Mouse (Mus musculus): Measurements from ENCODE around the gene Ahcy. TPM values are rescaled to one million over a fixed set of nuclear protein-coding genes. Genes with fewer than 3 reads are reported as not detected.
A peak's percentile ranks its signal among the peaks of the same experiment; 100 is the strongest.

The Ahcy gene
- polyA plus RNA-seq, 1 experiment from 2014 or later: 224 TPM

GRCm38 (mm10) chr2:155088264-155088663 lies 14.0 kb upstream of the Ahcy start:
- DNase-seq (no peak), ATAC-seq (no peak)
- TF ChIP-seq EP300 (IDR thresholded peaks at IDR 0.05; ENCODE audit: low read depth): no peak
- TF ChIP-seq CTCF (IDR thresholded peaks at IDR 0.05; ENCODE audit: low read depth): no peak
- Histone ChIP-seq H3K27ac (ENCODE audit: low read depth) (no peak overlapping the region), H3K27me3 (ENCODE audit: insufficient read depth, low read length) (no peaks in the 10 kb centered on the region), H3K9me3 (ENCODE audit: low read length) (no peaks in the 10 kb centered on the region), H3K4me1 (ENCODE audit: insufficient read depth) (peaks cover 28% of the 10 kb centered on the region), H3K4me2 (ENCODE audit: low read depth, low read length) (no peak overlapping the region), H3K4me3 (ENCODE audit: low read depth, low read length) (no peak overlapping the region), H3K36me3 (replicated peaks; ENCODE audit: insufficient read depth, low read length) (no peaks in the 10 kb centered on the region), H3K9ac (replicated peaks) (no peak overlapping the region)
- 35% methylated on average over 6 of the region's 6 CpGs for WGBS (ENCODE audit: insufficient replicate concordance)

- no peak for TF ChIP-seq EP300 (IDR thresholded peaks at IDR 0.05; ENCODE audit: low read depth)
- TF ChIP-seq CTCF (IDR thresholded peaks at IDR 0.05; ENCODE audit: low read depth): no peak
- WGBS (ENCODE audit: insufficient replicate concordance): 85% methylated on average over 5 of the region's 5 CpGs
- Histone ChIP-seq H3K4me2 (ENCODE audit: low read depth, low read length) (no peak overlapping the region), H3K4me1 (ENCODE audit: insufficient read depth) (peaks cover 15% of the 10 kb centered on the region), H3K4me3 (ENCODE audit: low read depth, low read length) (no peak overlapping the region), H3K27ac (ENCODE audit: low read depth) (no peak overlapping the region), H3K27me3 (ENCODE audit: insufficient read depth, low read length) (no peaks in the 10 kb centered on the region), H3K9ac (replicated peaks) (no peak overlapping the region), H3K9me3 (ENCODE audit: low read length) (no peaks in the 10 kb centered on the region), H3K36me3 (replicated peaks; ENCODE audit: insufficient read depth, low read length) (no peaks in the 10 kb centered on the region)
- DNase-seq (no peak), ATAC-seq (no peak)
Measured at GRCm38 (mm10) chr2:155086328-155086727, 12.0 kb upstream of the Ahcy start.

- Histone ChIP-seq H3K9ac (replicated peaks) (no peak overlapping the region), H3K36me3 (replicated peaks; ENCODE audit: insufficient read depth, low read length) (no peaks in the 10 kb centered on the region), H3K27ac (ENCODE audit: low read depth) (no peak overlapping the region), H3K4me1 (ENCODE audit: insufficient read depth) (peaks cover 10% of the 10 kb centered on the region), H3K4me3 (ENCODE audit: low read depth, low read length) (no peak overlapping the region), H3K9me3 (ENCODE audit: low read length) (no peaks in the 10 kb centered on the region), H3K27me3 (ENCODE audit: insufficient read depth, low read length) (no peaks in the 10 kb centered on the region), H3K4me2 (ENCODE audit: low read depth, low read length) (no peak overlapping the region)
- 84% methylated on average over 5 of the region's 5 CpGs for WGBS (ENCODE audit: insufficient replicate concordance)
- no peak for DNase-seq
- TF ChIP-seq EP300 (IDR thresholded peaks at IDR 0.05; ENCODE audit: low read depth) (no peak), CTCF (IDR thresholded peaks at IDR 0.05; ENCODE audit: low read depth) (no peak)
- no peak for ATAC-seq
Measured at GRCm38 (mm10) chr2:155084546-155084945, 10.2 kb upstream of the Ahcy start.

GRCm38 (mm10) chr2:155082121-155082803 lies 8.0 kb upstream of the Ahcy start:
- peak; percentile 82 for DNase-seq
- no peaks in the 10 kb centered on the region for H3K9me3 ChIP-seq (ENCODE audit: low read length)
- H3K4me1 ChIP-seq (ENCODE audit: insufficient read depth): no peaks in the 10 kb centered on the region
- no peak overlapping the region for H3K4me3 ChIP-seq (ENCODE audit: low read depth, low read length)
- peak; percentile 94 for TF ChIP-seq CTCF (IDR thresholded peaks at IDR 0.05; ENCODE audit: low read depth)
- TF ChIP-seq EP300 (IDR thresholded peaks at IDR 0.05; ENCODE audit: low read depth): no peak
- H3K27ac ChIP-seq (ENCODE audit: low read depth): no peak overlapping the region
- peak; percentile 65 for ATAC-seq
- WGBS (ENCODE audit: insufficient replicate concordance): 16% methylated on average over 8 of the region's 8 CpGs
- no peak overlapping the region for H3K9ac ChIP-seq (replicated peaks)
- no peak overlapping the region for H3K4me2 ChIP-seq (ENCODE audit: low read depth, low read length)
- no peaks in the 10 kb centered on the region for H3K36me3 ChIP-seq (replicated peaks; ENCODE audit: insufficient read depth, low read length)
- no peaks in the 10 kb centered on the region for H3K27me3 ChIP-seq (ENCODE audit: insufficient read depth, low read length)

- no peaks in the 10 kb centered on the region for H3K27me3 ChIP-seq (ENCODE audit: insufficient read depth, low read length)
- peak overlapping the region; percentile 41; the same call in 1 of the 2 replicates for H3K27ac ChIP-seq (ENCODE audit: low read depth)
- peak; percentile 89 for ATAC-seq
- TF ChIP-seq CTCF (IDR thresholded peaks at IDR 0.05; ENCODE audit: low read depth) (no peak), EP300 (IDR thresholded peaks at IDR 0.05; ENCODE audit: low read depth) (peak; percentile 32; the same call in 1 of the 2 replicates)
- no peak overlapping the region for H3K4me3 ChIP-seq (ENCODE audit: low read depth, low read length)
- DNase-seq: peak; percentile 61
- no peak overlapping the region for H3K9ac ChIP-seq (replicated peaks)
- no peaks in the 10 kb centered on the region for H3K36me3 ChIP-seq (replicated peaks; ENCODE audit: insufficient read depth, low read length)
- H3K4me1 ChIP-seq (ENCODE audit: insufficient read depth): no peaks in the 10 kb centered on the region; the same call in 1 of the 2 replicates
- no peaks in the 10 kb centered on the region for H3K9me3 ChIP-seq (ENCODE audit: low read length)
- H3K4me2 ChIP-seq (ENCODE audit: low read depth, low read length): no peak overlapping the region
- 87% methylated on average over 3 of the region's 3 CpGs for WGBS (ENCODE audit: insufficient replicate concordance)
Measured at GRCm38 (mm10) chr2:155081056-155081455, 6.8 kb upstream of the Ahcy start.

- Histone ChIP-seq H3K4me1 (ENCODE audit: insufficient read depth) (peaks cover 6% of the 10 kb centered on the region), H3K4me2 (ENCODE audit: low read depth, low read length) (no peak overlapping the region), H3K27me3 (ENCODE audit: insufficient read depth, low read length) (no peaks in the 10 kb centered on the region), H3K4me3 (ENCODE audit: low read depth, low read length) (no peak overlapping the region), H3K36me3 (replicated peaks; ENCODE audit: insufficient read depth, low read length) (no peaks in the 10 kb centered on the region), H3K9ac (replicated peaks) (no peak overlapping the region), H3K9me3 (ENCODE audit: low read length) (no peaks in the 10 kb centered on the region), H3K27ac (ENCODE audit: low read depth) (peak overlapping the region; percentile 41; the same call in 1 of the 2 replicates)
- peak; percentile 26; the same call in 1 of the 2 replicates for ATAC-seq
- peak; percentile 40; the same call in 1 of the 2 replicates for TF ChIP-seq EP300 (IDR thresholded peaks at IDR 0.05; ENCODE audit: low read depth)
- no peak for TF ChIP-seq CTCF (IDR thresholded peaks at IDR 0.05; ENCODE audit: low read depth)
- 56% methylated on average over 4 of the region's 4 CpGs for WGBS (ENCODE audit: insufficient replicate concordance)
- no peak for DNase-seq
Measured at GRCm38 (mm10) chr2:155080179-155080530, 5.9 kb upstream of the Ahcy start.
